Mouse (Mus musculus) heart, postnatal 0 days (tissue): ENCODE measurements around the gene Stk11. TPM values are rescaled to one million over a fixed set of nuclear protein-coding genes. Genes with fewer than 3 reads are reported as not detected.

Source experiments
- ATAC-seq: fragments of 200-750 bp; cut with Nextera tagmentation; 2 replicates; pipeline ENCODE4 v1.8.0; 2017; ENCODE audit warnings: low read depth, moderate number of reproducible peaks, moderate library complexity; ENCODE audit not compliant: insufficient read depth
- DNase-seq: peaks from one replicate; pipeline ENCODE4 v3.0.0-alpha.2; 2016; ENCODE audit warnings: low spot score
- H3K27ac ChIP-seq: fragments of 300-500 bp; sonication (generic); 2 replicates; pipeline ENCODE4 v1.5.1; 2014; ENCODE audit warnings: low read depth, mild to moderate bottlenecking
- H3K27me3 ChIP-seq: fragments of 300-500 bp; sonication (generic); 2 replicates; pipeline ENCODE4 v1.6.1; 2014; ENCODE audit warnings: low read length, mixed read lengths; ENCODE audit not compliant: control insufficient read depth, insufficient read depth
- H3K36me3 ChIP-seq: fragments of 300-500 bp; sonication (generic); replicated peaks from 2 replicates; pipeline ENCODE4 v1.6.1; 2014; ENCODE audit warnings: low read length, mixed read lengths; ENCODE audit not compliant: control insufficient read depth, insufficient read depth
- H3K4me1 ChIP-seq: fragments of 300-500 bp; sonication (generic); 2 replicates; pipeline ENCODE4 v1.6.1; 2014; ENCODE audit warnings: antibody characterized with exemption; ENCODE audit not compliant: control insufficient read depth, insufficient read depth
- H3K4me2 ChIP-seq: fragments of 300-500 bp; sonication (generic); 2 replicates; pipeline ENCODE4 v1.6.1; 2014; ENCODE audit warnings: low read depth, mild to moderate bottlenecking, low read length, moderate library complexity
- H3K4me3 ChIP-seq: fragments of 300-500 bp; sonication (generic); 2 replicates; pipeline ENCODE4 v1.5.1; 2014; ENCODE audit warnings: low read depth, low read length
- H3K9ac ChIP-seq: fragments of 300-500 bp; sonication (generic); replicated peaks from 2 replicates; pipeline ENCODE4 v1.6.1; 2014; ENCODE audit warnings: low read depth, low read length, mixed read lengths
- H3K9me3 ChIP-seq: fragments of 300-500 bp; sonication (generic); replicated peaks from 2 replicates; pipeline ENCODE4 v1.6.1; 2016; ENCODE audit warnings: low read length; ENCODE audit not compliant: control insufficient read depth
- CTCF ChIP-seq: IDR thresholded peaks from 2 replicates; pipeline ENCODE4 v1.5.1; 2016; ENCODE audit warnings: antibody characterized with exemption, control low read depth, low read depth
- EP300 ChIP-seq: IDR thresholded peaks from 2 replicates; pipeline ENCODE4 v1.6.1; 2016; ENCODE audit warnings: antibody characterized with exemption, low read depth
- WGBS: fragments of 180-500 bp; shearing (Covaris S2); extraction: QIAGEN DNeasy Blood & Tissue Kit; methylation state at CpG from one replicate; pipeline ENCODE4 v1.1.7; 2014; 5-methylcytosine and 5-hydroxymethylcytosine counted together
- polyA plus RNA-seq: library from polyadenylated mRNA; unstranded; fragments of >200 nt; fragmentation: Nextera tagmentation; extraction: Ambion mirVana; gene quantifications from 2 replicates; pipeline ENCODE4 v1.2.1, GENCODE M21; 2015
- total RNA-seq: library from RNA; depleted of rRNA; stranded (reverse); fragments of >200 nt; gene quantifications from 2 replicates; pipeline ENCODE4 v1.2.3, GENCODE M21; 2014; ENCODE audit warnings: low replicate concordance; rRNA removed

Gene Stk11
- total RNA-seq (40.3 and 57.4 TPM in 2 replicates), polyA plus RNA-seq (10.6 and 10.8 TPM in 2 replicates)

DNA sequence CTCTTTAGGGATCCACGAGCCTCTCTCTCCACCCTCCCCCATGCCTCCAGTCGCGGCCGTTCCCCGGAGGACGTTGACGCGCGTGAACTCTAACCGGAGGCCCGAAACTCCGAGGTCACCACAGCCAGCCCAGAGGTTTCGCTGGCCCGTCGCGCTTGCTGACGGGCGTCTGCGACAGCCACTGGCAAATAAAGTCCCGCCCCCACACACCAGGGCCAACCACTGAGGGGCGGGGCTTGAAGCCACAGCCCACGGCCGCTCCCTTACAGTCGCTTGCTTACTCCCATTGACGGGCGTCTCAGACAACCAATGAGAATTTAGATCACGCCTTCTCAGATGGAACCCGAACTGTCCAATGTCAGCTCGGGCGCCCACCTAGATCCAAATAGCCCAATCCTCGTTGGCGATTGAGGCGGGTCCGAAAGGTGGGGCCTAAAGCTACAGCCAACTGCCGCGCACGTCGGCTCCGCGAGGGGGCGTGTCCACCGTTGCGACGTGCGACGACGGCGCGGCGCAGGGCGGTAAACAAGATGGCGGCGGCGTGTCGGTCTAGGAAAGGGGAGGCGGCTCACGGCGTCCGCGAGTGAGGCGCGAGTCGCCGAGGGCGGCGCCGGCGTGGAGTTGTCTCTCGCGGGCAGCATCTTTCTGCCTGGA is at the start of gene Stk11:
Gene Stk11, plus strand, starts transcription at position 514 of the 654 bp plus-strand sequence.
- WGBS: under 1% methylated on average over 67 of the region's 70 CpGs
- Histone ChIP-seq H3K9ac (peak within 1 kb of the TSS; percentile 92), H3K36me3 (no peaks in the 10 kb centered on the region; the same call in 1 of the 2 replicates), H3K9me3 (no peaks in the 10 kb centered on the region), H3K4me3 (peak within 1 kb of the TSS; percentile 97), H3K4me2 (peak within 1 kb of the TSS; percentile 93), H3K27me3 (no peaks in the 10 kb centered on the region), H3K4me1 (peaks cover 31% of the 10 kb centered on the region), H3K27ac (peak within 1 kb of the TSS; percentile 95)
- ATAC-seq (peak; percentile 96), DNase-seq (peak; percentile 100)
- TF ChIP-seq EP300: peak; percentile 72; the same call in 1 of the 2 replicates
- TF ChIP-seq CTCF: peak; percentile 23; the same call in 1 of the 2 replicates

DNA sequence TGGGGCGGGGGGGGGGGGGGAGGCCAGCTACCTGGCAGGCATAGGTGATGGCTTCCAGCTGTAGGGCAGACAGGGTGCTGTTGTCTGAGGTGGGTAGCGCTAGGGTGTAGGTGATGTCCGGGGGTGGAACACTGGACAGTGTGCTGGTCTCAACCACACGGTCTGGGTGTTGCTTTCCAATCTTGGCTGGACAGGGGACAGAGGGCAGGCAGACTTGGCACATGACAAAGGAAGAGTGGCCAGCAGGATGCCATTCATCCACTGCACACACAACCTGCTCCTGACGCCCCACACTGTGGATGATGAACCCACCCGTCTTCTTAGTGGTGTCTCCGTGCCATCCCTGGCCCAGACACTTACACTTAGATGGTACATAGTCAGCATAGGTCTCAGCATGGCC is 46.4 kb upstream of the Stk11 start:
- Histone ChIP-seq H3K4me2 (no peak overlapping the region), H3K27ac (no peak overlapping the region), H3K9ac (no peak overlapping the region), H3K9me3 (no peaks in the 10 kb centered on the region), H3K4me3 (no peak overlapping the region), H3K27me3 (no peaks in the 10 kb centered on the region), H3K4me1 (peaks cover 17% of the 10 kb centered on the region), H3K36me3 (peaks cover 15% of the 10 kb centered on the region)
- 87% methylated on average over 6 of the region's 7 CpGs for WGBS
- no peak for ATAC-seq
- TF ChIP-seq EP300 (no peak), CTCF (no peak)
- no peak for DNase-seq

DNA sequence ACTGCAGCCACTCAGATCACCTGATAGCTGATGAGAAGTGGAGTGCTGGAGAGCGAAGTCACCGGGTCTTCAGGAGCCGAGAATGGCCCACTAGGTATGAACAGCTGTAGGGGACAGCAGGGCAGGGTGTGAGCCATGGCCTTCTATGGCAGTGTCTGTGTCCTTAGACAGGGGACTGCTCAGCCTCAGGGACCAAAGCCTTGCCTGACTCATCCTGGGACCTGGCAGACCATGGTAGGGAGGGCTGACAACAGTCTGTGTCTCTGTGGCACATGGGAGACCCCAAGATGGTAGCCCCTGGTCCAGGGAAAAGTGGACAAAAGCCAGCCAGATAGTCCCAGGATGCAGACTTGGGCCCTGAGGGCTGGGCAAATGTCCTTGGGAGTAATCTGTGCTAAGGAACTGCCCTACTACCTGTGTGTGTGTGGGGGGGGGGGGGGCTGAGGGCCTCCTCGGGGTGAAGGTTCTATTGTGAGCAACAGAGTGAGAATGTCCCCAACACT is 45.6 kb upstream of the Stk11 start:
- TF ChIP-seq EP300 (no peak), CTCF (no peak)
- no peak overlapping the region for H3K9ac ChIP-seq
- H3K27me3 ChIP-seq: no peaks in the 10 kb centered on the region
- ATAC-seq (no peak), DNase-seq (no peak)
- H3K4me3 ChIP-seq: no peak overlapping the region
- 82% methylated on average over 4 of the region's 4 CpGs for WGBS
- H3K9me3 ChIP-seq: no peaks in the 10 kb centered on the region
- H3K4me2 ChIP-seq: no peak overlapping the region
- H3K27ac ChIP-seq: no peak overlapping the region
- H3K36me3 ChIP-seq: peaks cover 15% of the 10 kb centered on the region
- H3K4me1 ChIP-seq: peaks cover 22% of the 10 kb centered on the region

DNA sequence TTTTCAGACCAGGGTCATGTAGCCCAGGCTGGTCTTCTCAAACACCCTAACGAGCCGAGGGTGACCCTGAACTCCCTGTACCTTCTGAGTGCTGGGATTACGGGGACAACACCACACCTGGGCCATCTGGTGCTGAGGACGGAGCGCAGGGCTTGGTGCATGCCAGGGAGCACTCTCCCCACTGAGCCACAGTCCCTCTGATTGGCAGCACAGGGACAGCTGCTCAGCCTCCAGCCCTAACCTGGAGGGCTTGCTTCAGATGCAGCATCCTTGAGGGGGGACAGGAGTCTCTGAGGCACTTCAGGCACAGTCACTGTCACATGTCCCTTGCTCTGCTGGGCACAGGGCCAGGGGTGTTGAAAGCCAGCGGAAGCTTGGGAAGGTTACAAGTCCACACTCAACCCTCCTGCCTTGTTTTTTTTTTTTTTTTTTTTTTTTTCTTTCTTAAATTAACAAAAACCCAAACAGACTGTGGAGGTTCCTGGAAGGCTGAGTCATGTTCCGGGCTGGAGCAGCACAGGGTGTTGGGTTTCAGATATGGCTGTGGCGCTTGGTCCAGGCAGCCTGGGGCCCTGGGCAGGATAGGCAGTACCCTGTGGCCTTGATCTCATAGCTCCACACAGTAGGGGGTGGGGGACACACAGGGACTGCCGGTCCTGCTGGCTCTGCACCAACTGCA is 44.6 kb upstream of the Stk11 start:
- H3K36me3 ChIP-seq: peaks cover 15% of the 10 kb centered on the region
- H3K4me3 ChIP-seq: no peak overlapping the region
- H3K9ac ChIP-seq: peak overlapping the region; percentile 31; the same call in 1 of the 2 replicates
- peak; percentile 89 for DNase-seq
- no peaks in the 10 kb centered on the region for H3K27me3 ChIP-seq
- no peak overlapping the region for H3K4me2 ChIP-seq
- peak; percentile 83 for ATAC-seq
- H3K27ac ChIP-seq: peak overlapping the region; percentile 91
- H3K4me1 ChIP-seq: peaks cover 29% of the 10 kb centered on the region
- 41% methylated on average over 9 of the region's 9 CpGs for WGBS
- TF ChIP-seq CTCF: no peak
- 0 out of 2 replicates have a peak, but pooled peaks have one; percentile 24 for TF ChIP-seq EP300
- H3K9me3 ChIP-seq: no peaks in the 10 kb centered on the region

DNA sequence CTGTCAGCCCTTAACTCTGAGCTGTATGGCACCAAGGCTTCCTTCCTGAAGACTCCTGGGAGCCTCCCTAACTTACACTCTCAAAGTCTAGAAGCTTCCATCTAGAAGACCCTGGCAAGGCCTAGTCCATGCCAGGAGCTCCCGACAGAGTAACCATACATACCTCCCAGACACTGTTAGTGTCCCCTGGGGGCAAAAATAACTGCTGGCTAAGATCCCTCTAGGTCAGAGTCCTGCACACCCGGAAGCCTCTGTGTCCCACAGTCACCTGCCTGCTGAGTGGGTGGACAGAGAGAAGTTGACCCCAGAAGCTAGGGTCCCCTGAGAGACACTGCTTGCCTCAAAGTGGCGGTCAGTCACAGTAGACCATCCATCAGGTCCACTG is 44.1 kb upstream of the Stk11 start:
- ATAC-seq (peak; percentile 10; the same call in 1 of the 2 replicates), DNase-seq (peak; percentile 26)
- 29% methylated on average over 3 of the region's 3 CpGs for WGBS
- H3K9me3 ChIP-seq: no peaks in the 10 kb centered on the region
- peak overlapping the region; percentile 31; the same call in 1 of the 2 replicates for H3K9ac ChIP-seq
- H3K36me3 ChIP-seq: peaks cover 10% of the 10 kb centered on the region
- no peaks in the 10 kb centered on the region for H3K27me3 ChIP-seq
- peaks cover 29% of the 10 kb centered on the region for H3K4me1 ChIP-seq
- no peak overlapping the region for H3K4me3 ChIP-seq
- H3K4me2 ChIP-seq: no peak overlapping the region
- H3K27ac ChIP-seq: peak overlapping the region; percentile 91
- no peak for TF ChIP-seq EP300
- no peak for TF ChIP-seq CTCF
